Mouse (Mus musculus): Measurements from ENCODE around the gene Aldh1a2. TPM values are rescaled to one million over a fixed set of nuclear protein-coding genes. Genes with fewer than 3 reads are reported as not detected.

Aldh1a2 gene
- polyA plus RNA-seq, 1 experiment from 2014 or later, result 13.1 TPM

DNA sequence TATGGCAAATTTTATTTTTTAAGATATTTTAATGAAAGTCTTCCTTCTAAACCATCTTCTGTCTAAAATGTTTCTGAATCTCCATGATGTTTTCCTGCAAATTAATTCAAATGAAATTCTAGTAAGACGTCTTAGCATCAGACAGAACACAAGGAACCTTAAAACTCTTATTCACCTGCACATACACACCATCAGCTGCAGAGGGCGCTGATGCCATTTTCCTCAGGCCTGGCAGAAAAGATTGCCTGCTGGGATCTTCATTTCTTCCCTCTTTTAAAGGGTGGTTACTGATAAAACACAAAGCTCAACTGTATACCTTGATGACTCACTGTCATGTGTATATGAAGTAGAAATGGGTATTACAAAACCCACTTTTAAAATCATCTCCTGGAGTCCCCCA lies 4.7 kb upstream of the Aldh1a2 start:
- no peak overlapping the region for H3K4me2 ChIP-seq (ENCODE audit: low read length)
- ATAC-seq, result no peak
- WGBS, result 2% methylated on average over 2 of the region's 2 CpGs
- peaks cover 8% of the 10 kb centered on the region for H3K4me1 ChIP-seq (replicated peaks; ENCODE audit: control insufficient read depth, insufficient read depth, low read length)
- no peaks in the 10 kb centered on the region for H3K36me3 ChIP-seq (ENCODE audit: control insufficient read depth, insufficient read depth)
- H3K9me3 ChIP-seq (ENCODE audit: control insufficient read depth, low read length), result no peaks in the 10 kb centered on the region
- no peak overlapping the region for H3K27ac ChIP-seq (ENCODE audit: low read length)
- no peak overlapping the region for H3K9ac ChIP-seq (replicated peaks; ENCODE audit: low read depth, low read length)
- H3K4me3 ChIP-seq (replicated peaks; ENCODE audit: low read length), result no peak overlapping the region
- peaks cover 29% of the 10 kb centered on the region for H3K27me3 ChIP-seq (replicated peaks; ENCODE audit: control insufficient read depth, insufficient read depth, low read length)

DNA sequence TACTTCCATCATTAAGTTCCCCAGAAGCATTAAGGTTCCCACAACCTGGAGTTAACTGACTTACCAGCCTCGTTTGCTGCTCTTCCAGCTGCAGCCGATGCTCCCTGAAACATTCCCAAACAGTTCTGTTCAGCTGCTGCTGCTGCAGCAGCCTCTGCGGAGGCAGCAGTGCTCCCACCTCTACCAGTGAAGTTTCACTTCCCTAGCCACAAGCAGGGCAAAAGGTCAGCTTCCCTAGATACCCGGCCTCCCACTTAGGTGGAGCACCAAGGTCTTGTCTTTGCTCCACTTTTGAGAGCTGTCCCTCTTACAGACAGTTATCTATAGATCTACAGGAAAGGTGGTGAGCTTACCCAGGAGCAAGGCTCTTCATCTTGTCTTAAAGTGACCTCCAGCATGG lies 2.0 kb upstream of the Aldh1a2 start:
- no peaks in the 10 kb centered on the region for H3K36me3 ChIP-seq (ENCODE audit: control insufficient read depth, insufficient read depth)
- H3K27me3 ChIP-seq (replicated peaks; ENCODE audit: control insufficient read depth, insufficient read depth, low read length), result peaks cover 42% of the 10 kb centered on the region
- peaks cover 13% of the 10 kb centered on the region for H3K4me1 ChIP-seq (replicated peaks; ENCODE audit: control insufficient read depth, insufficient read depth, low read length)
- WGBS, result 31% methylated on average over 4 of the region's 4 CpGs
- H3K9ac ChIP-seq (replicated peaks; ENCODE audit: low read depth, low read length), result no peak overlapping the region
- H3K9me3 ChIP-seq (ENCODE audit: control insufficient read depth, low read length), result no peaks in the 10 kb centered on the region
- no peak overlapping the region for H3K4me3 ChIP-seq (replicated peaks; ENCODE audit: low read length)
- no peak overlapping the region for H3K27ac ChIP-seq (ENCODE audit: low read length)
- H3K4me2 ChIP-seq (ENCODE audit: low read length), result no peak overlapping the region
- no peak for ATAC-seq

DNA sequence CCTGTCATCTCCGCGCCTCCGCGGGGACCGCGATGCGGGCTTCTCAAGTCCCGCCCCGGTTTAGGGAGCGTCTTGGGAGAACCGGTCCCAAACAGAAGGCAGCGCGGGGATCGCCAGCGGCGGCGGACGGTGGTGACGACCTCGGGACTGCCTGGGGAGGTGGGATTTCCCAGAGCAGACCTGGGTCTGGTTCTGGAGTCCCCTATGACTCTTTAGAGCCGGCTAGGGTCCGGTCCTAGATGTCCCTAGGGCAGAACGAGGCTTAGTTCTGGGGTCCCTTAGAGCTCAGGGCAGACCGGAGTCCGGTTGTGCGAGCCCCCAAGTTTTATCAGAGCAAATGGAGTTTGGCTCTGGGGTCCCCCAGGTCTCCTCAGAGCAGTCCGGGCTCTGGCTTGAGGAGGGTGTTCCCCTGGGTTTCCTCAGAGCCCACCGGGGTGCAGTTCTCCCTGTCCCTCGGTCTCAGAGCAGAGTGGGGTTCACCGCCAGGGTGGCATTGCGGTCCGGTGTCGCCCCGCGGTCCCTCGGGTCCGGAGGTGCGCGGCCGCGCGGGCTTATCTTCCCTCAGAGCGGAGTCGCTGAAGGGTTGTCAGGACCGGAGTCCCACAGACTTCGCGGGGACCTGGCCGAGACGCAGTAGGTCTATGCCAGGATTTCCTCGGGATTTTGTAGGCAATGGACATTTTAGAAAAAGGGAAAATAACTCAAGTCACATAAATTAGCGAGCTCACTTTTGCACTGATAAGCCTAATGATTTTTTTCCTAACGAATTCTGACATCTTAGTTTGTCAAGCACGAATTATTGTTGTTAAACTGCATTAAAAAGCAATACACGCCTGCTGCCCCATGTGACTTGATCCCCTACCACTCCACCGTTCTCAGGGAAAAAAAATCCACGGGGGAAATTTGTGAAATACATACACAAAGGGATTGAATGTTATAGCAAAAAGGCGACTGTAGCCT lies 727 bp downstream of the Aldh1a2 start:
- under 1% methylated on average over 57 of the region's 57 CpGs for WGBS

DNA sequence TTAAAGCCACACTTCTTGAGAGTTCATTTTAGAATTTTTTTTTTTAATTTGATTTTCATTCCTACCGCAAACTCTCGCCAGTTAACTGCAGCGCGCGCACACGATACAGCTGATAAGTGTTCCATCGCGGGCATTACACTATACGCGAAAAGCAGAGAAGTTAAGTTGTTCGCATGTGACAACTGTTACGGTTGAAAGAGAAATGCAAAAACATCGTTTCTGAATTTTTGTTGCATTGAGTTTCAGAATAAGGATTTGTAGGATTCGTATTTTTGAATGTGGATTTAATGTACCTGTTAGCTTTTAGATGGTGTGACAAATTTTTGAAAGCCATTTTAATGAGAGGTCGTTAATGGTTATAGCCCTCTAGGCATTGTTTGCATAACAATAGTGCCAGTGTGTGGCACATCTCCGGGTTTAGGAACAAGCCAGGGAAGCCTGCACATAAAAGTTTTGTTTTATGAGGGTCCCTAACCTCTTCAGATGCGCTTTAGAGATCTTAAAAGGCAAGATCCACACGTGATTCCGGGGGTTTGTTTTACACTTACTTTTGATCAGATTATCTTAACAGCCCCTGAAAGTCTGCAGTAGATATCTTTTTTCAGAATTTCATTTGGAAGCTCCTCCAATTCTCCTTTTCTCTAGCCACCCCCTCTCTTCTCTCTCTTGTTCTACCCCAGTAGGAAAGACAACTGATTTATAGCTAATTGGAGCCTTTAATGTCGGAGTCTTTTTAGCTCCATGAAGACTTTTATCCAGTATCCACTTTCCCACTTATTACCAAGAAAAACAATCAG lies 1.6 kb downstream of the Aldh1a2 start:
- Histone ChIP-seq H3K36me3 (ENCODE audit: control insufficient read depth, insufficient read depth) (no peaks in the 10 kb centered on the region), H3K9me3 (ENCODE audit: control insufficient read depth, low read length) (no peaks in the 10 kb centered on the region), H3K27ac (ENCODE audit: low read length) (no peak overlapping the region), H3K4me2 (ENCODE audit: low read length) (no peak overlapping the region), H3K4me1 (replicated peaks; ENCODE audit: control insufficient read depth, insufficient read depth, low read length) (peaks cover 13% of the 10 kb centered on the region), H3K9ac (replicated peaks; ENCODE audit: low read depth, low read length) (no peak overlapping the region), H3K4me3 (replicated peaks; ENCODE audit: low read length) (no peak overlapping the region), H3K27me3 (replicated peaks; ENCODE audit: control insufficient read depth, insufficient read depth, low read length) (peaks cover 51% of the 10 kb centered on the region)
- 1% methylated on average over 20 of the region's 20 CpGs for WGBS
- ATAC-seq, result no peak

More for the DNA sequence above, 727 bp downstream of the Aldh1a2 start:
- Histone ChIP-seq H3K9ac (replicated peaks; ENCODE audit: low read depth, low read length) (peak overlapping the region; percentile 39), H3K4me2 (ENCODE audit: low read length) (peak overlapping the region; percentile 56), H3K36me3 (ENCODE audit: control insufficient read depth, insufficient read depth) (no peaks in the 10 kb centered on the region), H3K9me3 (ENCODE audit: control insufficient read depth, low read length) (no peaks in the 10 kb centered on the region), H3K4me1 (replicated peaks; ENCODE audit: control insufficient read depth, insufficient read depth, low read length) (peaks cover 13% of the 10 kb centered on the region), H3K27ac (ENCODE audit: low read length) (no peak overlapping the region), H3K4me3 (replicated peaks; ENCODE audit: low read length) (peak overlapping the region; percentile 40), H3K27me3 (replicated peaks; ENCODE audit: control insufficient read depth, insufficient read depth, low read length) (peaks cover 55% of the 10 kb centered on the region)
- peak; percentile 62 for ATAC-seq

DNA sequence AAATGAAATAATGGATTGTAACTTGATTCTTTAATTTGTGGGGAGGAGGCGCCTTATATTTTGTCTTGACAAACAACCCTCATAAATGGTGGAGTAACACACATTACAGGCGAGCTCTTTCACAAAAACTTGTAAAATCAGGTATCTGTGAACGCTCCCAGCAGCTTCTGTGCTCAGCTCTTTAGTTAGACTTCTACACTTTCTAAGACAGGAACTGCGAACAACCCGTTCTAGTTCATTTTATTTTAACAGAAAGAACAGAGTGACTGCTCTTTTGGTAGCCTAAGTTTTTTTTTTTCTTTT lies 2.2 kb downstream of the Aldh1a2 start:
- Histone ChIP-seq H3K36me3 (ENCODE audit: control insufficient read depth, insufficient read depth) (no peaks in the 10 kb centered on the region), H3K27ac (ENCODE audit: low read length) (no peak overlapping the region), H3K9me3 (ENCODE audit: control insufficient read depth, low read length) (no peaks in the 10 kb centered on the region), H3K4me1 (replicated peaks; ENCODE audit: control insufficient read depth, insufficient read depth, low read length) (peaks cover 13% of the 10 kb centered on the region), H3K9ac (replicated peaks; ENCODE audit: low read depth, low read length) (no peak overlapping the region), H3K27me3 (replicated peaks; ENCODE audit: control insufficient read depth, insufficient read depth, low read length) (peaks cover 52% of the 10 kb centered on the region), H3K4me2 (ENCODE audit: low read length) (no peak overlapping the region), H3K4me3 (replicated peaks; ENCODE audit: low read length) (no peak overlapping the region)
- WGBS, result 8% methylated on average over 5 of the region's 5 CpGs
- no peak for ATAC-seq

DNA sequence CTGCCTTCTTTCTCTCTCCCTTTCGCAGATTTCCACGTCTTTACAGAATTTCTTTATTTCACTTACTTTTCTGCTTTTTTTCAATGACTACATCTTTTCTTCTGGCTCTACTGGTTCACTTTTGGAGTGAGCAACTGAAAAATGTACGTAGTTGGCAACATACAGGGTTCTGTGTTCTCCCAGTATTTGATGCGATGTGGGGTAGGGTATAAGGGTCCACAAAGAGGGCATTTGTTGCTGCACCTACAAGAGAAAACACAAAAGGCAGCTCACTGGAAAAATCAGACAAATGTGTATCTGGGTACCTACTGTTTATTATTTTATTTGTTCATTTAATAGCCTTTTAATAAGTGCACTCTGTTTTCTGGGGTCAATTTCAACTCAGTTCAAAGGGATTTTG lies 3.6 kb downstream of the Aldh1a2 start:
- Histone ChIP-seq H3K27me3 (replicated peaks; ENCODE audit: control insufficient read depth, insufficient read depth, low read length) (peaks cover 42% of the 10 kb centered on the region), H3K4me2 (ENCODE audit: low read length) (no peak overlapping the region), H3K9ac (replicated peaks; ENCODE audit: low read depth, low read length) (no peak overlapping the region), H3K9me3 (ENCODE audit: control insufficient read depth, low read length) (no peaks in the 10 kb centered on the region), H3K36me3 (ENCODE audit: control insufficient read depth, insufficient read depth) (no peaks in the 10 kb centered on the region), H3K4me3 (replicated peaks; ENCODE audit: low read length) (no peak overlapping the region), H3K27ac (ENCODE audit: low read length) (no peak overlapping the region), H3K4me1 (replicated peaks; ENCODE audit: control insufficient read depth, insufficient read depth, low read length) (peaks cover 13% of the 10 kb centered on the region)
- no peak for ATAC-seq
- WGBS, result 62% methylated on average over 4 of the region's 4 CpGs

DNA sequence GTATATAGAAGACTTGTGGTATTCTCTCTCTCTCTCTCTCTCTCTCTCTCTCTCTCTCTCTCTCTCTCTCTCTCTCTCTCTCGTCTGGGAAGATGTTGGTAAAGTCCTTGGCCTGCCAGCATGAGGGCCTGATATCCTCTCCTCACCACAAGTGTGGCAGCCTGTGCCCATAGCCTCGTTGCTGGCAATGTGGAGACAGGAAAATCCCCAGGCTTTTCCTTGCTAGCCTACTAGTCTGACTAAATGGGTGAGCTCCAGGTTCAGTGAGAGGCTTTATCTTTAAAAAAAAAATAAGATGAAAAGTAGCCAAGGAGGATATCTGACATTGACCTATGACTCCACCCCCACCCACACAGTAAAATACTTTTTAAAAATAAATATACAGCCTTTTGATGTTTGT lies 4.8 kb downstream of the Aldh1a2 start:
- H3K36me3 ChIP-seq (ENCODE audit: control insufficient read depth, insufficient read depth), result no peaks in the 10 kb centered on the region
- no peak overlapping the region for H3K4me3 ChIP-seq (replicated peaks; ENCODE audit: low read length)
- no peak overlapping the region for H3K27ac ChIP-seq (ENCODE audit: low read length)
- WGBS, result 68% methylated on average over 1 of the region's 2 CpGs
- H3K4me2 ChIP-seq (ENCODE audit: low read length), result no peak overlapping the region
- peaks cover 30% of the 10 kb centered on the region for H3K27me3 ChIP-seq (replicated peaks; ENCODE audit: control insufficient read depth, insufficient read depth, low read length)
- ATAC-seq, result no peak
- no peak overlapping the region for H3K9ac ChIP-seq (replicated peaks; ENCODE audit: low read depth, low read length)
- peaks cover 10% of the 10 kb centered on the region for H3K4me1 ChIP-seq (replicated peaks; ENCODE audit: control insufficient read depth, insufficient read depth, low read length)
- H3K9me3 ChIP-seq (ENCODE audit: control insufficient read depth, low read length), result no peaks in the 10 kb centered on the region

DNA sequence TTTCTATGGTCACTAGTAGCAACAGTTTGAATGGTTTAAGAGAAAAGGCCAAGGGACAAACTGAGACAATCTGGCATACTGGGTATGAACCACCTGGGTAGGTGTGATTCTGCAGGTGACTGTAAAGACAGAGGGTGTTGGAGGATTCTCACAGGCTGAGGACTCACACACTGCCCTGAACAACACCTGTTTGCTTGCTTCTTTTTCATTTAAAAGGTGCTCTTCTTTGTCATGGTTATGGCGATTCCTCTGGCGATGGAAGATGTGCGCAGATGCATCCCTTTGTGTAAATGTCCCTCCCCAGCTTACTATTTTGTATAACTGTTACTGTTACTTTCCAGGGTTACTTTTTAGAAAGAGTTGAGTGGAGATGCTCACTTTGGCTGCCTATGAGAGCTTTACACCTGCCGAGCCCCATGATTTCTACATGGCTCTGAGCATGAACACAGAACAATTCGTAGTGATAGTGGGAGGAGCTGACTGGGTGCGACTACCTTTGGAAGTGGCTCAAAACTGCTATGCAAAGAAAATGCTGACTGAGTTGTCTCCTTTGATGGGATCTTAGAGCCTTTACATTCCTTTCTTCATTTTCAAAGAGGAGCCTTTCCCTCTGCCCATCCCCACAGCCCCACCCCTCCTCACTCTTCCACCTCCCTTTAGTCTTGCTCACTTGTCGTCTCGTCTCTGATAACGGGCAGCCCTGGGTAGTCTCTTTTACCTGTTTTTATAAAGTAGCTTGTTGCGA lies 11.8 kb downstream of the Aldh1a2 start:
- Histone ChIP-seq H3K27me3 (replicated peaks; ENCODE audit: control insufficient read depth, insufficient read depth, low read length) (peaks cover 35% of the 10 kb centered on the region), H3K4me3 (replicated peaks; ENCODE audit: low read length) (no peak overlapping the region), H3K36me3 (ENCODE audit: control insufficient read depth, insufficient read depth) (no peaks in the 10 kb centered on the region), H3K4me1 (replicated peaks; ENCODE audit: control insufficient read depth, insufficient read depth, low read length) (no peaks in the 10 kb centered on the region), H3K4me2 (ENCODE audit: low read length) (no peak overlapping the region), H3K27ac (ENCODE audit: low read length) (no peak overlapping the region), H3K9ac (replicated peaks; ENCODE audit: low read depth, low read length) (no peak overlapping the region), H3K9me3 (ENCODE audit: control insufficient read depth, low read length) (no peaks in the 10 kb centered on the region)
- 31% methylated on average over 10 of the region's 10 CpGs for WGBS
- no peak for ATAC-seq

DNA sequence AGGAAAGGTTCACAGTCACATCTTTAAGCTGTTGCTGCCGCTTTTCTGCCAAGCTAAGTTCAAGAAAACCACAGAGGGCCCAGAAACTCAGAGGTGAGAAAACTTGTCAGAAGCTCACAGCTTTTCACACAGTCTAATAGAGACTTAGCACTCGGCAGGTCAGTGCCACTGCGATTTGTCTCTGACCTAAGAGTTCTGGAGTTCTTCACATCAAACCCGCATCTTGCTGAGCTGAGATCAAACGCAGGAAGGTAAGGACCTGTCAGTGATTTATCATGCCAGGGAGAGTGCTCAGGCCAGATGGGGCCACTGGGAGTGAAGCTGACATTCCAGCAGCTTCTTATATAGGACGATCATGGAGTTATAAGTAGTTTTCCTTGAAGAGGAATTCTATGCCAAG lies 14.4 kb downstream of the Aldh1a2 start:
- WGBS, result 36% methylated on average over 6 of the region's 6 CpGs
- H3K9me3 ChIP-seq (ENCODE audit: control insufficient read depth, low read length), result no peaks in the 10 kb centered on the region
- H3K27ac ChIP-seq (ENCODE audit: low read length), result no peak overlapping the region
- no peak for ATAC-seq
- H3K4me2 ChIP-seq (ENCODE audit: low read length), result no peak overlapping the region
- no peaks in the 10 kb centered on the region for H3K4me1 ChIP-seq (replicated peaks; ENCODE audit: control insufficient read depth, insufficient read depth, low read length)
- H3K4me3 ChIP-seq (replicated peaks; ENCODE audit: low read length), result no peak overlapping the region
- no peaks in the 10 kb centered on the region for H3K36me3 ChIP-seq (ENCODE audit: control insufficient read depth, insufficient read depth)
- H3K9ac ChIP-seq (replicated peaks; ENCODE audit: low read depth, low read length), result no peak overlapping the region
- H3K27me3 ChIP-seq (replicated peaks; ENCODE audit: control insufficient read depth, insufficient read depth, low read length), result peaks cover 30% of the 10 kb centered on the region
